Mouse (Mus musculus) lung, postnatal 4 days (tissue): ENCODE measurements around the gene Foxn4.

ENCODE experiments used
- DNase-seq, 2 experiments: peaks; one replicate each; pipeline ENCODE4 v3.0.0; 2021

Foxn4 gene

DNA sequence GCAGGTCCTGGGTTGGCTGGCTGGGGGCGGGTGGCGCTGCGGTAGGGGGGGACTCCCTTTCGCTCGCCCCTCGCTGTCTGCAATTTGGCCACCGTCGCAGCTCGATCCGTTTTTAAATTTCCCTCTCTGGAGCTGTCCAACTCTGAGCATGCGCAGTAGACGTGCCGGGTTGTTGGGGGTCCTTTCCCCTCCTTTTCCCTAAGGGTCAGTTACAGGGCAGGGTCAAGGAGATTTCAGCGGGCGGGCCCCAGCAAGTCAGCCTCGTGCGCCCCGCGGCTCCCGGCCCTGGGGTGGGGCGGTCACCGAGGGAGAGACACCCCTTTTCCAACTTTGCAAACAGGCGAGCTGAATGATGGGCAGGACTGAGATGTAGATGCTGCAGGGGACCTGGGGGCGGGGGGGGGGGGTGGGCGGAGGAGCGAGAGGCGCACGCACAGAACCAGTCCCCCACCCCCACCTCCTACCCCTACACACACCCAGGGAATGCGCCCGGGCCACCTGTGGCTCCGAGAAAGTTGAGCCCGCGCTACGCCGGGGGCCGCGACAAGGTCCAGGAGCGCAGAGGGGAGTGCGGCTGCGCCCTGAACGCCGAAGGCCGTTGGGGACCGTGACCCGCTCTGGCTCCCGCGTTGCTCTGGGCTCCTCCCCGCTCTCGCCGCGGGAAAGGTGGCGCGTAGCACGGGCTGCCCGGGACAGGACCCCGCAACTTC lies at the start of gene Foxn4:
Gene Foxn4 (minus strand): TSS at position 115 of the 710 bp plus-strand sequence.
- no peak for DNase-seq

DNA sequence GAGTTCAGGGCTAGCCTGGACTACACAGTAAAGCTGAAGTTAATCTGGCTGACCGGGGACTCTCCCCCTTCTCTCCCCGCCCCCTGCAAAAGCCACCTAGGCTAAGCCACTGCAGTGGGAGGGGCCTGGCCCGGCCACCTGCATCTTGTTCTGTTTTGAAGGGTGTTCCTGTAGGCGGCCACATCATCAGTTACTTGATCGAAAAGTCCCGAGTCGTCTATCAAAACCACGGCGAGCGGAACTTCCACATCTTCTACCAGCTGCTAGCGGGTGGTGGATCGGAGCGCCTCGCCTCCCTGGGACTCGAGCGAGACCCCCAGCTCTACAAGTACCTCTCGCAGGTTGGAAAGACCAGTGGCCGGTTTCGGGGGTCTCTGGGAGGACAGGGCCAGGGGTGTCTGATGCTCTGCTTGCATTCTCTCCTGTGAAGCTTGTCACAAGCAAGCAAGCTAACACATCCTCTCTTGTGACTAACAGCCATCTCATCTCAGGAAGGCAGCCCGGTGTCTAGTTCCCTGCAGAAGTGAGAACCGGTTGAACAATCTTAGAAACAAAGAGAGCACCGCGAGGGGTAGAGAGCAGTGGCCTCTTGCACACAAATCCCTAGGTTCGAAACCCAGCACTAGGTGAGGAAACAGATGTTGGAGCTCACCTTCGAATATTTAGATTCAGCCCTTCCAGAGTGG lies 49.6 kb upstream of the Foxn4 start:
- DNase-seq, result peak in 1 of 2 experiments; percentile 13

DNA sequence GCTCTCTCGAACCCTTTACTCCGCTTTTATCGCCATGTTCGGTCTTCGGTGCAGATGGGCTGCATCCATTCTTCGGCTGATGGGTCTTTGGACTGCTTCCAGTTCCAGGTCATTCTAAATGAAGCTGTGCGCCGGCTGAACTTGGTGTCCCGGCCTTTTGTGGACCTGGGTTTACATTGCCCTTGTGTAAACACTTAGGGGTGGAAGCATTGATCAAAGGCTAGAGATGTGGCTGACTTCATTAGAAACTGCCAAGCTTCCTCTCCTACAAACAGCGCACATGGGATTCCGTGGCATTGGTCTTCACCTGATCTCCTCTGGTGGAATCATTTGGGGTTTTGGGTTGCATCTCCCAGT lies 36.1 kb upstream of the Foxn4 start:
- no peak for DNase-seq

DNA sequence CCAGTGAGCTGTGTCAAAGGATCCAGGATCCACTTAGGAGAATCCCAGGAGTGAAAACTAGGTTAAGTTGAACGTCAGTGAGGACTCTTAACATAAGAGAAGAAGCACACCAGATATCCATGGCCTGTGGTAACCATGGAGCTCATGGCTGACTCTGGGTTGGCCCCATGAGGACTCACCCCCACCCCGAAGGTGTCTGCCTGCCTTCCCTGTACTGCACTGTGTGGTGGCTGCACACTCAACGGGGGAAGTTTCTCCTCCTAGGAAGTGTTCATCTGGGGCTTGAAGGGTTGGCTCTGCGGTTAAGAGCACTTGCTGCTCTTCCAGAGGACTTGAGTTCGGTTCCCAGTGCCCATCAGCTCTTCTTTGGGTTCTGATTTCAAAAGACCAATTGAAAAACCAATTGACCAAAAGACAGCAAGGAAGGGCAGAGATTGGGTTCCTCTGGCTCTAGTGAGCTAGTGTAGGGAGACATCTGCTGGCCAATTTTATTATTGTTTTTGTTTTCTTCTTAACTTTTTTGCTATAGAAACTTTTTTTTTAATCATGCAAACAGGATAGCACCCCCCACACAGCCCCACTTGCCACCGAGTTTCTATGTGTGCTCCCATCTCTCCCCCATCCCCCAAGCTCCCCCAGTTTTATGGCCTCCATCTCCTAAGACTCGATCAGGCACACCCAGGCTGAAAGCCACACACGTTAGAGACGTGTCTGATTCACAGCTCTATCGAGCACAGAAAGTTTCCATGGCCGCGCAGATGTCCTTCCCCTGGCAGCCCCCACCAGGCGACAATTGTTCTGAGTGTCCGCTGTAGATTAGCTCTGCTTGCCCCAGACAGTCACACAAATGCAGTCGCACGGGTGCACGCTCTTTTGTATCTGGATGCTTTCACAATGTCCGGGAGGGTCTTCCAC lies 35.4 kb upstream of the Foxn4 start:
- DNase-seq, result peak in 1 of 2 experiments; percentile 6

DNA sequence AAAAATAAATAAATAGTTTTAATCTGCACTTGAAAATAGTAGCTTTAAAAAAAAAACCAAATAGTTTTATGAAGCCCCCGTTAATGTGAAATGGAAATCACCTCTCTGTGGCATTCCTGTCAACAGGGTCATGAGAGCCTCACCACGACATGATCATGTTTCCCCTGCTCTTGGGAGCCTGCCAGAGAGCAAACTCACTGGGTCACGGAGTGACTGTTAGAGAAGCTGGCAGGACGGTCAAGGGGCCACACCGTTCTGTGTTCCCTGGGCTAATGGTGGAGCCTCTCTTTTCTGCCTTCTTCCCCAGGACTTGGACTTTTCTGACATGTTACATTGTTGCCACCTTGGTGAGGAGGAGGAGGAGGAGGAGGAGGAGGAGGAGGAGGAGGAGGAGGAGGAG lies 32.9 kb upstream of the Foxn4 start:
- DNase-seq, result no peak

DNA sequence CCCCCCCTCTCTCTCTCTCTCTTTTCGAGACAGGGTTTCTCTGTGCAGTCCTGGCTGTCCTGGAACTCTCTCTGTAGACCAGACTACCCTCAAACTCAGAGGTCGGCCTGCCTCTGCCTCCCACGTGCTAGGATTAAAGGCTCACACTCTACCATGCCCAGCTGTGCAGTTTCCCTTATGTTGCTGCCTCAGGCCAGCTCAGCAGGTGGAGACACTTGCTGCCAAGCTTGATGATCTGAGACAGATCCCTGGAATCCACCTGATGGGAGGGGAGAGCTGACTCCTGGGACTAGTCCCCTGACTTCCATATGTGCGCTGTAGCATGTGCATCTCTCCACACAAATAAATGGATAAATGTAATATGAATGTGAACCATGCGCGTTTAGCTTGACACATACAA lies 29.6 kb upstream of the Foxn4 start:
- DNase-seq, result no peak

DNA sequence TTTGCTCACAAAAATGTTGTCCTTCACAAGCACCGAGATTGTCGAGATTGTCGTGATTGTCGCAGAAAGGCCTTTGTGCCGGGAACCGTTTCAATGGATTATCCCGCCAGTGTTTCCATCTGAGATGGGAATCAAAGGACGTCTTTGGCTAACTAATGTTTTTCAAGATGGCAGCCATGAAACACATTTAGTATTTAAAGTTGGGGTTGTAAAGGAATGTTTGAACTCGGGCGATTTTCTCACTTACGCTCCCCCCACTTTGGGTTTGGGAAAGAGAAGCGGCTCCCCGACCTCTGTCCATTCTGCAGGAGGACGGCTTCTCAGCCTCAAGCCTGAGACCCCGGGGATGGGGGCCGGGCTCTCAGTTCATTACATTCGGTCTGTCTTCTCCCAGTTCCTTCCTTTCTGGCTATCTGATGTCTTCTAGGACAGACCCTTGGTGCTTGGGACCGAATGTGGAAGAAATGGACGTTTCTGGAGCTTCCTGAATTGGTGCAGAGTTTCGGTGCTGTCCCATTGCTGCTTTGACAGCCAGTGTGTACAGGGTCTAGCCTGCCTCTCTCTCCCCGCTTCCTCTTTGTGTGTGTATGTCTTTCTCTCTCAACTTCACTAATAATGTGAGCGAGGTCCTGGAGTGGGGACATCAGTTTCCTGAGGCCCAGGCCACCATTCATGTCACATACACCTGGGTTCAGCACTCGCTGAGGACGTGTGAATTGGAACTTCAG lies 26.4 kb upstream of the Foxn4 start:
- DNase-seq, result no peak

DNA sequence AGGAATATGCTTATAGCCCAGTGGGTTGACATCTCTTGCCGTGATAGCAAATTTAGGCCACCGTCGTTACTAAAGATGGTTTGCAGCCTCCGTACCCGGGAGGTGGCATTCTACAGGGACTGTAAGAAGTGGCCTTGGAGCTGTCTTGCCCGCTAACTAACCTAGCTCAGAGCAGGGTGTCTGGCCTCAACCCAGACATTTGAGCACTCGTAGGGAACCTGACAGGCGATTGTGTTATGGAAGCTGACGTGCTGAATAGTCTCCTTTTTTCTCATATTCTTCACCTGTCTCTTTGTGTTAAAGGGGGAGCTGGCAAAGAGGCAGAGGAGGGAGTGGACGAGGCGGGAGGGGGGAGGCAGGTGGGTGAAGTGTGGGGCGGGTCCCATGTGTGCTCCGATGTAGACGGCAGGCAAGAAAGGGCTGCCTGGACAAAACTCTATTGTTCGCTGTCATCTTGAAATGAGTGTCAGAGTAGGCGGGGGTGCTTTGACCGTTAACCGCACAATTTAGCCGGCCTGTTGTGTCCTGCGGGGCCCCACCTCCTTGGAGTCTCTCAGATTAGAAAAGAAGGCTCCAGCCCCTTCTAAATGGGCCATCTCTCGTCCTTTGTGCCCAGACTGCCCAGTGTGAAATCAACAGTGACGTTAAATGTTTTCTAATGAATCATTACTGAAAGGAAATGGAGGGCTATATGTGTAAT lies 25.7 kb upstream of the Foxn4 start:
- DNase-seq, result no peak

DNA sequence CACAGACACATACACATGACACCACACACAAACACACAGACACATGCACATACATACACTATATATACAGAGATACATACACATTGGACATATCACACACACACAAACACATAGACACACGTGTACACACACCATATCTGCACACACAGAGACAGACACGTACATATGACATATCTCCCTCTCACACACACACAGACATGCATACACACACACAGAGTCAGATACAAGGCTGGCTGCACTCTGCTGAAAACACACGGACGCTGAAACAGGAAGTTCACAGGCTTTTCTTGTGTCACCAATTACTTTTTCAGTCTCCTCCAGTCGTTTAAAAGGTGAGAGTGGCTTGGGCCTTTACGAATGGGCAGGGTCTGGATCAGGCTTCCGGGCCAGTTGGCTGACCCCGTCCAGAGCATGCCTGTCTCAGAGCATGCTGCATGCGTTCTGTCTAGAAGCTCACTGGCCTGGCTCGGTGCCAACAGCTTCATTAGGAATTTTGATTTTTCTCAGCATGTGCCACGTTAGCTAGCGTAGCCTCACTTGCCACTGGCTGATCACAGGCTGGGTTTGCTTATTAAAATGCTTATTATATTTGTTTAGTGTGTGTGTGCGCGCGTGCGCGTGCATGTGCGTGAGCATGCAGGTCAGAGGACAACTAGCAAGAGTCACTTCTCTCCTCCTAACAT lies 24.7 kb upstream of the Foxn4 start:
- peak in 1 of 2 experiments; percentile 39 for DNase-seq

DNA sequence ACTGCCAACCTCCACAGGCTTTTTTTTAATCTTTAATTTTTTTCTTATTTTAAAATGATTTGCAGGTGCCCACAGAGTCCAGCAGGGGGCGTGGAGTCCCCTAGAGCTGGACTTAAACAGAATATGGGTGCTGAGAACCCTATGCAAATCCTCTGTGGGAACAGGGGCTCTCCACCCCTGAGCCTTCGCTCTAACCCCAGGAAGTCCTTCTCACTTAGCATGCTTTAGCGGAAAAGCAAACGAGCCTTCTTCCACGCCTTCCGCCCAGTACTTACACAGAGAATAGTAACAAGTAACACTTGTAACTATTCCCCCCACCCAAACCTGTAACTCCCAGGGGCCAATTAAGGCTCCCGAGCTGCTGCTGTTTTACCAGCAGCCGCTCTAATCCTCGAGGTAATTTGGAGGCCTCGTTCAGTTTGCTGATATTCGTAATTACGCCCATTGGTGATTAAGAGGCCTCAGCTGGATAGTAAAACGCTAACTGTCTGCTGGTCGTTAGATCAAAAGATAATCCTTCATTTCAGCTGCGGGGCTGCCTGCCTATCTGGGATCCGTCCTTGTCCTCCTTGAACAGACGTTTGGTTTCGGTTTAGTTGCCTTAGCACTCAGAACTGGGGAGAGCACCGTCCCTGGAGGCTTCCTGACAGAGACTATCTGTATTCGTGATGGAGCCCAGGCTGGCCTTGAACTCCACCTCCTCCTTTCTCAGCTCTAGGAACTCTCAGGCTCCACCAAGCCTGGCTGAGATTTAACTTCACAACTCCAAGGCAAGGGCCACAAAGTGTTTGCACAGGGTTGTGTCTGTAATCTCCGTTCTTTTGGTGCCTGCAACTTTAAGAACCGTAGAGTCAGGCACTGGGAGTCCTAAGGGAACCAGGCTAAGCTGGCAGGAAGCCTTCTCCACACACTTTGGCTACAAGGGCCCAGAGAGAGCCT lies 23.4 kb upstream of the Foxn4 start:
- DNase-seq, result no peak

DNA sequence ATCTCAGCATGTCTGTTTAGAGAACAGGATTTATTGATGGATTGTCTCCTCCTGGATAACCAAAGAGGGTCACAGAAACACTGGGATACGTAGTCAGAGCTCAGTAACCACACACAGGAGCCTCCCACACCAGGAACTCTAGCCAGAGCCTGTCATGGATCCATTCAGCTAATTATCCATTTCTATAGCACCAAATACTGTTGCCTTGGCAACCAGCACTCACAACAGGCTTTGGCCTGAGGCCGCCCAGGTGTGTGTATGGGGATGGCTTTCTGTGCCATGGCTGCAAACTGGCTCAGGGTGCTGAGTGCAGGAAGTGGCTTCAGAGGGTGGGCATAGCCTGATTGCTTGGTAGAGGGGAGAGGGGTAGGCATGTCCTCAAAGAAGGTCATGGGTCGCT lies 16.4 kb upstream of the Foxn4 start:
- DNase-seq, result no peak

DNA sequence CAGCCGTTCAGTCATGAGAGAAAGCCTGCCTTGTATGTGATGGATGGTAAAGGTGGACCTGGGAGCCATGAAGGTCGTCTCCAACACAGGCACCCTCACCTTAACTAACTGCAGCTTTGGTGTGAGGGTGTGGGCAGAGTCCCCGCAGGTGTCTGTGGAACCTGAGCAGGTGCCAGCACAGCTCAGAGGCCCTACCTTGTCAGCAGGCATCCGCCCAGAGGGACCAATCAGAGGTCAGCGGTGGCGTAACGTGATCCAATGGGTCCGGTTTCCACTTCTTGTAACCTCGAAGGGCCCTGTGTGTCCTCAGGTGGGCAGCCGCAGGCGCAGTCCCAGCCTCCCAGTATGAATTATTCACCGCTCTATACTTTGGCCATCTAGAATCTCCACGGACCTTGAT lies 15.3 kb upstream of the Foxn4 start, which contains the start of gene Myo1h:
Gene Myo1h (plus strand): TSS at position 293 of the 400 bp plus-strand sequence.
- DNase-seq, result no peak

DNA sequence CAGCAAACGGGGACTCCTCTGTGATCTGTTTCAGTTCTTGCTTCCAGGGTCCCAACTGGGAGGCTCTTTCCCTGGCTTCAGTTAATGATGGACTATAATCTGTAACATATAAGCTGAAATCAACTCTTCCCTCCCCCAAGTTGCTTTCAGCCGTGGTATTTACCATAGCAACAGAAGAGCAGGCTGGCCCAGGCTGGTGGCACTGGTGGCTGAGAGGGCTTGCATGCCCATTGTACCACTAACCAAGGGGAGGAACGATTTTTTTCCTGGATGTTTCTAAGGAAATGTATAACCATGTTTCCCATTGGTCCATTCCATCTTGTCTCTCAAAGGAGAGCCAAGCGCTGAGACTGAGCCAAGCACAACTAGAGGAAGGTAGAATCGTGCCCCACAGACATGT lies 14.8 kb upstream of the Foxn4 start:
- DNase-seq, result no peak

DNA sequence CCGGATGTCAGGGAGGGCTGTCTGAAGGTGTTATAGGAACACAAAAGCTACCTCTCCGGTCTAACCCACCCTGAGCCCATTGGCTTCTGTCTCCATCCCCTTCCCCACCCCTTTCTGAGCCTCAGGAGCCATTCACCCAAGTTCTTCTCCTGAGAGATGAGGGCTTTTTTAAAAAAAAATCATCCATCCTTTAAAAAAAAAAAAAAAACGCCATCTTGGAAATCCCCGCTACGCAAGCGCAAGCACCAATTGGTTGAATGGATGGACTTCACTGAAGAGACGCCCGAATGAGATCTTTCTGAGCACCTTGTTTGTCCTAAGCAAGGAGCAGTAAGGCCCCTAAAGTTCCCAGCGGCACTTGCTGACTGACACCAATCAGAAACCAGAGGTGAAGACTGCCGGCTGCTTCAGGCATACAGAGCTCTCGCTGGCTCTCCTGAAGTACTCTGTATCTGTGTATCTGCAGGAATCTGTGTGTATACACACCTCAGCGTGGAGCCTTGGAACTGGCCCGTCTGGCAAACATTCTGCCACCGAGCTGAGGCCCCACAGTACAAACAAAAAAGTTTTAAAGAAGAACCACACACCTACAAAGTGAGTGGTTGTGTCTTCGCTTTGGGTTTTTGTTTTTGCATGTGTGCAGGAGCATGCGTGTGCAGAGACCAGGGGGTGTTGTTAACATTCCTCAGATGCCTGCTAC lies 13.4 kb upstream of the Foxn4 start:
- no peak for DNase-seq

DNA sequence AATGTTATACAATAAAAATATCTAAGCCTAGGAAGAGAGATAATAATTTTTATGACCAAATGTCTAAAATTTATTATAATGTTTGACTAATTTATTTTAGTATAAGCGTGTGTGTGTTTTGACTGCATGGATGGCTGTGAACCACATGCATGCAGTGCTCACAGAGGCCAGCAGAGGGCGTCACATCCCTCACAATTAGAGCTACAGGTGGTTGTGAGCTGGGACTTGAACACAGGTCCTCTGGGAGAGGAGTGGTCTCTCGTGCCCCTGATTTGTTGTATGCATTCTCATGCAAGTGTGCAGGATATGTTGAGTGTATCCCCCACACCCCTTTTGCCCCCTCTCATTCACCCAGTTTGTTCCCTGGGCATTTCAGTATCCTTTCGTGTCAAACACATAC lies 12.5 kb upstream of the Foxn4 start:
- no peak for DNase-seq

DNA sequence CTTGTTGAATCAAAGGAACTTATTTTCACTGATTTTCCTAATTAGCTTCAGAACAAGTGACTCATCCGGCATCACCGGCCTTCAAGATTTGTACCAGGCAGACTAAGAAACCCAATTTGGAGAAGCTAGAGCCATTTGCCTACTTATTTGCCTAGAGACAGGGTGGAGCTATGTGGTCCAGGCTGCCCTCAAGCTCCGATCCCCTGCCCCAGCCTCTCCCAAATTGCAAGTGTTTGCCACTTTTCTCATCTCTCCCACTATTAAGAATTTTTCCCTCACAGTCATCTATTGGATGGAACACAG lies 11.7 kb upstream of the Foxn4 start:
- DNase-seq, result no peak

DNA sequence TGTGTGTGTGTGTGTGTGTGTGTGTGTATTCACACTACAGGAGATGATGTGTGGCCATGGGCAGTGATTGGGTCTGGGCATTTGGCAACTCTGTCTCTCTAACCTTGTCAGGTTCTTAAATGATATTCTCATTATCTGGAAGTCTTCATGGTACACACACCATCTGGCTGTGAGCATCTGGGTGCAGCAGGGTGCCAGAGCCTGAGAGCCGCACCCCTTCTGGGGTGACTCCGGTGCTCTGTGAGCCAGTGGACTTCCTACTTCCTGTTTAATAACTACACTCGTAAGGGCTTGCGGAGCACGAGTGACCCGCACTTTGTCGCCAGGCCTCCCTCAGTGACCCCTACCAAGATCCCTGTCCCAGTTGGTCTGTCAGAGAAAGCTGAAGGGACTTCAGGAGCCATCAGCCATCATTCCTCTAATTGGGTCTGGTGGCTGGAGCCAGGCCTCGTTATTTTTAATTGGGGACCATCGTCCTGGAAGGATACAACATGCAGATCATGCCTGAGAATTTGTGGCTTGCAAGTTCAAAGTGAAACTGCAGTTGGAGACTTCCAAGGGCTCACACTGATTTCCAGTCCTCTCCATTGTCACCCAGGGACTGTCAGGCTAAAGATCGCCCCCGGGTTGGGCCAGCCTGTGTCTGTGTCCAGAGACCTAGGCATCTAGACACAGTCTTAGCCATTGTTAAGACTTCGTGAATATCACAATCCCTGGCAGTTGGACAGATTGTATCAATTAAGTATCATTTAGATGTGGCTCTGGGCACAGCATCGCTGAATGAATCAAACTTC lies 11.2 kb upstream of the Foxn4 start:
- DNase-seq, result no peak

DNA sequence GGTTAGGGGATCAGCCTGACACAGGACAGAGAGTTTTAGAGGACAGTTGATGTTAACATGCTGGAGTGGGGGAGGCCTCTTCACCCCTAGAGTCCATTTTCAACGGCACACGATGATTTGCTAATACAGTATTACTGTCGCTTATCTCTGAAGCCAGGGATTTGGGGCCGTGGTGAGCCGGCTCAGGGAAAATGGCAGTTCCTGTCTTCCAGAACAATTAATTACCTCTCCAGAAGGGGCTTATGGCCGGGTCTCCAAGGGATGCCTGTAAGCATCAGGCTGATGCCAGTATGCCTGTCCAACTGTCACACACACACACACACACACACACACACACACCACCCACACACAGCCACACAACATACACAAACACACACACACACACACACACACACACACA lies 8.7 kb upstream of the Foxn4 start:
- DNase-seq, result no peak
